Mouse (Mus musculus) heart, embryonic 12.5 days (tissue): ENCODE results near the gene Zfp771. TPM values are rescaled to one million over a fixed set of nuclear protein-coding genes. Genes with fewer than 3 reads are reported as not detected.
A peak's percentile ranks its signal among the peaks of the same experiment; 100 is the strongest.

ENCODE experiments used
- ATAC-seq: fragments of 200-750 bp; cut with Nextera tagmentation; 2 replicates; pipeline ENCODE4 v1.8.0; 2017; ENCODE audit warnings: moderate TSS enrichment, moderate library complexity; ENCODE audit not compliant: insufficient number of reproducible peaks, low FRiP score
- H3K27ac ChIP-seq: fragments of 300-500 bp; sonication (generic); 2 replicates; pipeline ENCODE4 v1.5.1; 2016; ENCODE audit warnings: mild to moderate bottlenecking, moderate library complexity; ENCODE audit not compliant: poor library complexity, severe bottlenecking
- H3K27me3 ChIP-seq: fragments of 300-500 bp; sonication (generic); replicated peaks from 2 replicates; pipeline ENCODE4 v1.6.1; 2016; ENCODE audit warnings: mild to moderate bottlenecking, moderate library complexity
- H3K36me3 ChIP-seq: fragments of 300-500 bp; sonication (generic); 2 replicates; pipeline ENCODE4 v1.6.1; 2016; ENCODE audit warnings: mild to moderate bottlenecking, moderate library complexity
- H3K4me1 ChIP-seq: fragments of 300-500 bp; sonication (generic); replicated peaks from 2 replicates; pipeline ENCODE4 v1.6.1; 2016; ENCODE audit warnings: mild to moderate bottlenecking
- H3K4me2 ChIP-seq: fragments of 300-500 bp; sonication (generic); 2 replicates; pipeline ENCODE4 v1.6.1; 2016; ENCODE audit warnings: mild to moderate bottlenecking, moderate library complexity
- H3K4me3 ChIP-seq: fragments of 300-500 bp; sonication (generic); 2 replicates; pipeline ENCODE4 v1.5.1; 2016; ENCODE audit warnings: mild to moderate bottlenecking
- H3K9ac ChIP-seq: fragments of 300-500 bp; sonication (generic); 2 replicates; pipeline ENCODE4 v1.6.1; 2016; ENCODE audit warnings: mild to moderate bottlenecking, moderate library complexity
- H3K9me3 ChIP-seq: fragments of 300-500 bp; sonication (generic); replicated peaks from 2 replicates; pipeline ENCODE4 v1.6.1; 2016; ENCODE audit warnings: mild to moderate bottlenecking, moderate library complexity
- WGBS: fragments of 180-500 bp; shearing (Covaris S2); methylation state at CpG from one replicate; pipeline ENCODE4 v1.1.7; 2016; 5-methylcytosine and 5-hydroxymethylcytosine counted together
- polyA plus RNA-seq: library from polyadenylated mRNA; unstranded; fragments of >200 nt; fragmentation: Nextera tagmentation; extraction: Ambion mirVana; gene quantifications from 2 replicates; pipeline ENCODE4 v1.2.1, GENCODE M21; 2016

Zfp771 gene
- polyA plus RNA-seq, 1 experiment from 2014 or later: 34.4 TPM

DNA sequence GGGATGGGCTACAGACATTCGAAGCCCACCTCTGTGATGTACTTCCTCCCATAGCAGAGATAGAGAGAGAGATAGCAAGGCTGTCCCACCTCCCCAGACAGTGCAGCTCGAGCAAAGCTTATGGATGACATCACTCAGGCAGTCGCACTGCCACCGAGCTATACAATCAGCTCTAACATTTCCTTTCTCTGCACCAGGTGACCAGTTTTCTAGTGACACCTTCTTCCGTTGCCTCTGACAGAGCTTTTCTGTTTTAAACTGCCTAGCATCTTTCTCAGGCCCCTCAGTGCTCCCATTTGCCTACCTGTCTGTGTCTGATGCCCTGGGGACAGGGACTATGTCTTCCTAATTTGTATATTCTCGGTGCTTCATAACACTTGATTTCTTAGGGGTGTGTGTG is 23.6 kb upstream of the Zfp771 start:
- no peaks in the 10 kb centered on the region for H3K36me3 ChIP-seq
- WGBS: 58% methylated on average over 6 of the region's 6 CpGs
- ATAC-seq: no peak
- no peak overlapping the region for H3K27ac ChIP-seq
- peaks cover 29% of the 10 kb centered on the region for H3K4me1 ChIP-seq
- no peak overlapping the region for H3K4me3 ChIP-seq
- H3K27me3 ChIP-seq: no peaks in the 10 kb centered on the region
- no peaks in the 10 kb centered on the region for H3K9me3 ChIP-seq
- no peak overlapping the region for H3K4me2 ChIP-seq
- no peak overlapping the region for H3K9ac ChIP-seq

DNA sequence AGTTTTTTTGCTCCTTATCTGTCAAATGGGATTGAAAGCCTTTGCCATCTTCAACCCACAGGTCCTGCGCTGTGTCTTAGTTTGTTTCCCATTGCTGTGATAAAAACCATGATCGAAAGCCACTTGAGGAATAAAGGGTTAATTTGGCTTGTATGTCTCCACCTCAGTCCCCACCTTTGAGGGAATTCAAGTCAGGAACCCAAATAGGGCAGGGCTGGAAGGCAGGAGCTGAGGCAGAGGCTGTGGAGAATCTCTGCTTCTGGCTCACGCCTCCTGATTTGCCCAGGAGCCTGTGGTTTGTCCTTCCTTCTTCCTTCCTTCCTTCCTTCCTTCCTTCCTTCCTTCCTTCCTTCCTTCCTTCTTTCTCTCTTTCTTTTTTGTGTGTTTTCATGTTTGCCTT is 21.0 kb upstream of the Zfp771 start:
- Histone ChIP-seq H3K36me3 (no peaks in the 10 kb centered on the region), H3K27ac (no peak overlapping the region)
- WGBS: 91% methylated on average over 3 of the region's 3 CpGs

DNA sequence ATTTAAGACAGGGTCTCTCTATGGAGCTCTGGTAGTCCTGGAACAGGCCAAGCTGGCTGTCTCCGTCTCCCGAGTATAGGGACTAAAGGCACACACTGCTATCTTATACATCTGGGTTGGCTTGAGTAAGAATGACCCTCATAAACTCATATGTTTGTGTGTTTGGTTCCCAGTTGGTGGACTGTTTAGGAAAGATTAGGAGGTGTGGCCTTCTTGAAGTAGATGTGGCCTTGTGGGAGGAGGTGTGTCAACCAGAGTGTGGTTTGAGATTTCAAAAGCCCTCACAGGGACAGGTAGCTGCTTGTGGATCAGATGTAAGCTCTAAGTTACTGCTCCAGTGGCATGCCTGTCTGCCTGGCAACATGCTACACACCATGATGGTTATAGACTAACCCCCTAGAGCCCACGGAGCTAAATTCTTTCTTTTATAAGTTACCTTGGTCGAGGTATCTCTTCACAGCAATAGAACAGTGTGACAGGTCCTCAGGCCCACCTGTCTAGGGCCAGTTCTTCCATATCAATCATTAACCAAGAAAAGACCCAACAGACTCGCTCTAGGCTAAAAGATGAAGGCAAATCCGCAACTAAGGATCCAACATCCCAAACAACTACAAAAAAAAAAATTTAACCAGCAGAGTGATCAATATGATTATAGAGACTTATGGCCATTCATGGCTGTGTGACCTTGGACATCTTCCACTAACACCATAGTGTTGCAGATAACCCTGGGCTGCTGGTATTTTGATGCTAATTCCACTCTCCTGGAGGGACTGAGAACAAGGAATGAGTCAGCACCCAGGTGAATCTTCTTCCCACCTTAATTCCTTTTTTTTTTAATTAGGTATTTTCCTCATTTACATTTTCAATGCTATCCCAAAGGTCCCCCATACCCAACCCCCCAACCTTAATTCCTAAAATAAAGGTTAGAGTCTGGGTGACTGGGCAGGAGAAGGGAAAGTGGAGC is 20.3 kb upstream of the Zfp771 start:
- no peaks in the 10 kb centered on the region for H3K9me3 ChIP-seq
- peaks cover 3% of the 10 kb centered on the region; the same call in 1 of the 2 replicates for H3K4me1 ChIP-seq
- 0 out of 2 replicates have a peak, but pooled peaks have one; percentile 36 for ATAC-seq
- no peak overlapping the region for H3K4me2 ChIP-seq
- H3K4me3 ChIP-seq: no peak overlapping the region
- H3K27ac ChIP-seq: no peak overlapping the region
- no peaks in the 10 kb centered on the region for H3K27me3 ChIP-seq
- WGBS: 74% methylated on average over 6 of the region's 6 CpGs
- no peaks in the 10 kb centered on the region for H3K36me3 ChIP-seq
- H3K9ac ChIP-seq: no peak overlapping the region

More for the DNA sequence above, 21.0 kb upstream of the Zfp771 start:
- ATAC-seq: no peak
- H3K4me3 ChIP-seq: no peak overlapping the region
- no peak overlapping the region for H3K4me2 ChIP-seq
- H3K9ac ChIP-seq: no peak overlapping the region
- H3K27me3 ChIP-seq: no peaks in the 10 kb centered on the region
- H3K9me3 ChIP-seq: no peaks in the 10 kb centered on the region
- peaks cover 9% of the 10 kb centered on the region for H3K4me1 ChIP-seq

DNA sequence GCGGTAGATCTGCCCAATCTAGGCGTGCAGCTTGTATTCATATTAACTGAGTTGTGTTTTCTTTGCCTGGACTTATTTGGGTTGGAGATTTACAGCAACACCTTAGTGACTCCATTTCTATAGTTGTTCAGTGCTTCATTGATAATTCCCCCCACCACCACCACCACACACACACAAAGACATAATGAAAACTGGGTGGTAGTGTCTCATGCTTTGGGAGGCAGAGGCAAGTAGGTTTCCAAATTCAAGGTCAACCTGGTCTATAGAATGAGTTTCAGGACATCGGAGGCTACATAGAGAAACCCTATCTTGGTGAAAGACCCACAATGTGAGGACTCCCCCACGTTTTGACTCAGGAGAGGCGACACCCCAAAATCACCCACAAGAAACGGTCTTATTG is 19.5 kb upstream of the Zfp771 start:
- WGBS: 84% methylated on average over 6 of the region's 6 CpGs
- Histone ChIP-seq H3K36me3 (peaks cover 5% of the 10 kb centered on the region), H3K27me3 (no peaks in the 10 kb centered on the region), H3K4me3 (no peak overlapping the region), H3K27ac (no peak overlapping the region), H3K4me2 (no peak overlapping the region), H3K4me1 (peaks cover 6% of the 10 kb centered on the region), H3K9me3 (no peaks in the 10 kb centered on the region), H3K9ac (no peak overlapping the region)
- ATAC-seq: no peak

DNA sequence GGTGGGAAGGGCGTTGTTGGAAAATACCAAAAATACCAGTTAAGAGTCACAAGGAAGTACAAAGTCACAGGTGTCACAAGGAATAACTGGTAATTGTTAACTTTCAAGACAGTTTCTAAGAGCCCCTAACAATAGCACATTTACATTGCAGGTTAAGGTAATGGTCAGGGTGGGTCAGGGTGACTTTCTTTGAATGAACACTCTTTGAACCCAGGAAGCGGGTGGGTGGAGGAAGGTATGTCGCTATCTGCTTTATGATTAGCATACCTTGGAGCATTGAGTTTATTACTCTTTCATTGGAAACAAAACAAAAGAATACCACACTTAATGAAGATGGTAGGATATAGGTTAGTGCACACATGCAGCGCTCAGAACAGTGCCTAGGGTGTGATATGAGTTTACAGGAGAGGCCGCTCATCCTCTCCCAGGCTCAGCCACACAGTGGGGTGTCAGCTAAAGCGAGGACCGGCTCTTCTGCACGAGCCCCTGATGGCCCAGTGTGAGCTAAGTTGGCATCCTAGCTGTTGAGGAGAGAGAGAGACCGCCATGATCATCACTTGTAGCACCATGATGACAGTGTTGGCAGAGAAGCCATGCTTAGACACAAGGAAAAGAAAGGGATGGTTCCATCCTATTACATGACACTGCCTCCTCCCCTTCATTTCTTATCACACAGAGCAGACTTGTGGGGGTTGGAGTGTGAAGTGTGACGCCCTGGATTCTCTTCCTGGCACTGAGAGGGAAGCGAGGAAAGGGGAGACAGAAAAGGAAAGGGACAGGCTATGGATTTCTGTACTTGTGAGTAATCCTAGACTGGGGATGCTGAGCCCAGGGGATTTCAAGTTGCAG is 18.7 kb upstream of the Zfp771 start:
- Histone ChIP-seq H3K9ac (no peak overlapping the region), H3K27ac (no peak overlapping the region), H3K4me2 (no peak overlapping the region; the same call in 1 of the 2 replicates), H3K9me3 (no peaks in the 10 kb centered on the region), H3K36me3 (peaks cover 9% of the 10 kb centered on the region), H3K4me1 (peaks cover 13% of the 10 kb centered on the region), H3K4me3 (no peak overlapping the region), H3K27me3 (no peaks in the 10 kb centered on the region)
- 62% methylated on average over 11 of the region's 11 CpGs for WGBS
- ATAC-seq: peak; percentile 76

DNA sequence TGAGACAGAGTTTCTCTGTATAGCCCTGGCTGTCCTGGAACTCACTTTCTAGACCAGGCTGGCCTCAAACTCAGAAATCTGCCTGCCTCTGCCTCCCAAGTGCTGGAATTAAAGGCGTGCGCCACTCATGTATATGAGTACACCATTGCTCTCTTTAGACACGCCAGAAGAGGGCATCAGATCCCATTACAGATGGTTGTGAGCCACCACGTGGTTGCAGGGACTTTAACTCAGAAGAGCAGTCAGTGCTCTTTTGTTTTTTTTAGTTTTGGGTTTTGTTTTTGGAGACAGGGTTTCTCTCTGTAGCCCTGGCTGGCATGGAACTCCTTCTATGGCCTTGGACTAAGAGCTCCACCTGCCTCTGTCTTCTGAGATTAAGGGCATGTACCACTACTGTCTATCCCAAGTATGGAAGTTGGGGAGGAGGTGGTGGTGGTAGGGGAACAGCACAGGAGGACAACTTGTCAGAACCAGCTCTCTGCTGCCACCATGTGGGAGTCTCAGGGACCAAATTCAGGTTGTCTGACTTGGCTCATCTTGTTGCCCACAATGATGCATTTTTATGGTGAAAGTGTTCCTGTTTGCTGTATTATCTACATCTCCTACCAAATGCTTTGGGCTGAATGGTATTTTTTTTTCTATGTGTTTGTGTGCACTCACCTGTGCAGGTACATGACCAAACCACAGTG is 15.3 kb upstream of the Zfp771 start:
- ATAC-seq: no peak
- Histone ChIP-seq H3K4me3 (no peak overlapping the region), H3K4me1 (peaks cover 24% of the 10 kb centered on the region), H3K4me2 (no peak overlapping the region), H3K36me3 (peaks cover 18% of the 10 kb centered on the region), H3K9me3 (no peaks in the 10 kb centered on the region), H3K27ac (no peak overlapping the region), H3K9ac (no peak overlapping the region), H3K27me3 (no peaks in the 10 kb centered on the region)
- WGBS: 61% methylated on average over 4 of the region's 4 CpGs

DNA sequence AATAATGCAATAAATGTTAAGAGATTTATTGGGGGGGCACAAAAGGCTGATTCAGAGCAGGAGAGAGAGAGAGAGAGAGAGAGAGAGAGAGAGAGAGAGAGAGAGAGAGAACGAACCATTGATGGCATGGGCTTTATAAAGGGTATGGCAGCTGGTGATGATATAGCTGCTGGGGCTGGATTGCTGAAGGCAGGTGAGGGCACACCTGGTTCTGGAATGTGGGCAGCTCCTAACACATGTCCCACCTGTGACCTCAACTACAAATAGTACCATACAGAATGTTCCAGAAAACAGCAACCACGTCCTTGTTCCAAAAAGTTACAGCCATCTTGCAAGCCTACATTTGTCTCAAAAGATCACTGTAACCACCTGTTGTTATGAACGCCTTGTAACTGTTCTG is 12.7 kb upstream of the Zfp771 start:
- Histone ChIP-seq H3K9me3 (no peaks in the 10 kb centered on the region), H3K27me3 (no peaks in the 10 kb centered on the region), H3K4me2 (peak overlapping the region; percentile 76), H3K4me3 (peak overlapping the region; percentile 71), H3K27ac (peak overlapping the region; percentile 97; the same call in 1 of the 2 replicates), H3K36me3 (peaks cover 36% of the 10 kb centered on the region), H3K4me1 (peaks cover 32% of the 10 kb centered on the region), H3K9ac (peak overlapping the region; percentile 90)
- 71% methylated on average over 3 of the region's 3 CpGs for WGBS
- ATAC-seq: no peak

DNA sequence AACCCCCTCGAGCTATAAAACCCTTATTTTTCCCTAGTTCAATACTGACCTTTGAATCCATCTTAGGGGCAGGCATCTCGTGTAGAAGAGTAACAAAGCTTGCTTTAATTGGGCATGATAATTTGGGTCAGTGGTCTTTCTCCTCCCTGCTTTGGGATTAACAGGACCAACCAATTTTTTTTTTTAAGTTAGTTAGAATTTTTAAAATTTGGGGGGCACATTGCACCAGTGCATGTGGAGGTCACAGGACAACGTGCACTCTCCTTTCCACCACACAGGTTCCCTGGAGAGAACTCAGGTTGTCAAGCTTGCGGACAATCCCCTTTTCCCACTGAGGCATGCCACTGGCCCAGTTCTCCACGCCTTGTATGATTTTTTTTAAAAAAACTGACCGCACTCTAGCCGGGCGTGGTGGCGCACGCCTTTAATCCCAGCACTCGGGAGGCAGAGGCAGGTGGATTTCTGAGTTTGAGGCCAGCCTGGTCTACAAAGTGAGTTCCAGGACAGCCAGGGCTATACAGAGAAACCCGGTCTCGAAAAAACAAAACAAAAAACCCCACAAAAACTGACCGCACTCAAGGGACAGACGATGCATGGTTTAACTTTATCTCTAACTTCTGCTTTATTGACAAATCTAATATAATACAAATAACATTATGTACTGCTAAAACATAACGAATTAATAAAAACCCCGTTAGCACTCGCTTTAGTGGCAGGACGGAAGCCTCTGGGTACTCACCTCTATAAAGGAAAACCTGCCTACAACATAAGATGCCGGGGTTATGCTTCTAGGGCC is 12.1 kb upstream of the Zfp771 start:
- no peak for ATAC-seq
- peak overlapping the region; percentile 90 for H3K9ac ChIP-seq
- H3K4me3 ChIP-seq: peak overlapping the region; percentile 71
- H3K4me2 ChIP-seq: peak overlapping the region; percentile 76
- peaks cover 42% of the 10 kb centered on the region for H3K36me3 ChIP-seq
- 8% methylated on average over 20 of the region's 20 CpGs for WGBS
- H3K27ac ChIP-seq: peak overlapping the region; percentile 97
- H3K27me3 ChIP-seq: no peaks in the 10 kb centered on the region
- no peaks in the 10 kb centered on the region for H3K9me3 ChIP-seq
- peaks cover 32% of the 10 kb centered on the region for H3K4me1 ChIP-seq

DNA sequence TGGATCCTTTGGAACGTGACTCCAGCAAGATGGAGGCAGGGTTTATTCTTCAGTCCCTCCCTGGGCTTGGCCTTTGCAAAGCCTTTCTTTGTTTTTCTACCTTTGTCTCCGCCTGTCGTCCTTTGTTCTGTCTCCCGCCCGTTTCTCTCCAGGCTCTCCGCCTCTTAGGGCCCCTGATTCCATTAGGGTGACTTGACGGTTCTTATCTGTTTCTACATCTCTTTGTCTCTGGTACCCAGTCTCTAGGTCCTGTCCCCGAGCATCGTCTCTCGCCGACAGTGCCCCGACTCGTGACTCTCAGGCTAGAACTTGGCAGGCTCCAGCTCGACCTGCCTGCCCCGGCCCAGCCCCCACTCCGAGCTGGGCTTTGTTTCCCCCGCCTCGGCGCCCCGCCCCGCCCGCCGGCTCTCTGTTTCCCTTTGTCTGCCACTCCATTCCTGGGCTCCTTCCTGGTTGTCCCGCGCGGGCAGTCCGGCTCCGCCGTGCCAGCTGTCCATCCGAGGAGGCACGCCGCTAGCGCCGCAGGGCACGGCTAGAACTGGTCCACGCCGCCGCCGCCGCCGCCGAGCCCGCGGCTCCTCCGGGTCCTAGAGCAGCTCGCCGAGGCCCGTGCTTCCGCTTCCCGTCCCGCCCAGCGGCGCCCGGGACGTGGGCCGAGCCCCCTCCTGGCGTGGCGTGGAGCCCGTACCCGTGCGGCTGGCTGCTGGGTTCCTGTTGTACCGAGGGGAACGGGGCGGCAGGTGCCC is 11.3 kb upstream of the Zfp771 start, which contains the start of the genes Zfp553 and Sept1:
TSS of gene Zfp553 (plus strand) at position 440 of the 746 bp plus-strand sequence.
TSS of gene Sept1 (minus strand) at position 509 of the 746 bp plus-strand sequence.
- under 1% methylated on average over 64 of the region's 64 CpGs for WGBS
- Histone ChIP-seq H3K4me1 (peaks cover 32% of the 10 kb centered on the region), H3K4me3 (peak within 1 kb of the TSS; percentile 71), H3K4me2 (peak within 1 kb of the TSS; percentile 76), H3K27ac (peak within 1 kb of the TSS; percentile 97), H3K36me3 (peaks cover 50% of the 10 kb centered on the region), H3K9me3 (no peaks in the 10 kb centered on the region), H3K27me3 (no peaks in the 10 kb centered on the region), H3K9ac (peak within 1 kb of the TSS; percentile 90)
- peak; percentile 88 for ATAC-seq
